Mouse (Mus musculus) neural tube, embryonic 11.5 days (tissue): ENCODE results near the gene Ly6c1. TPM values are rescaled to one million over a fixed set of nuclear protein-coding genes. Genes with fewer than 3 reads are reported as not detected.
"Not testable (repeated sequence)": the region's sequence is repeated elsewhere in the genome, so short reads cannot be mapped to it uniquely, and the experiment has no call there.

Experiments
- ATAC-seq: fragments of 200-750 bp; cut with Nextera tagmentation; 2 replicates; pipeline ENCODE4 v1.8.0; 2017; ENCODE audit warnings: moderate number of reproducible peaks, mild to moderate bottlenecking, moderate TSS enrichment, moderate library complexity; ENCODE audit not compliant: insufficient read depth, low FRiP score, low TSS enrichment
- DNase-seq: peaks from one replicate; pipeline ENCODE4 v3.0.0-alpha.2; 2015; ENCODE audit warnings: low spot score
- H3K27ac ChIP-seq: fragments of 300-500 bp; sonication (generic); 2 replicates; pipeline ENCODE4 v1.5.1; 2014; ENCODE audit warnings: low read depth, mild to moderate bottlenecking, low read length
- H3K27me3 ChIP-seq: fragments of 300-500 bp; sonication (generic); 2 replicates; pipeline ENCODE4 v1.6.1; 2014; ENCODE audit warnings: mild to moderate bottlenecking, low read length, mixed read lengths; ENCODE audit not compliant: control insufficient read depth, insufficient read depth
- H3K36me3 ChIP-seq: fragments of 300-500 bp; sonication (generic); 2 replicates; pipeline ENCODE4 v1.6.1; 2014; ENCODE audit warnings: mild to moderate bottlenecking, low read length, moderate library complexity, mixed read lengths; ENCODE audit not compliant: control insufficient read depth, insufficient read depth
- H3K4me1 ChIP-seq: fragments of 300-500 bp; sonication (generic); 2 replicates; pipeline ENCODE4 v1.6.1; 2014; ENCODE audit warnings: low read length, mixed read lengths; ENCODE audit not compliant: control insufficient read depth, insufficient read depth
- H3K4me2 ChIP-seq: fragments of 300-500 bp; sonication (generic); 2 replicates; pipeline ENCODE4 v1.6.1; 2014; ENCODE audit warnings: low read depth, mild to moderate bottlenecking, moderate library complexity
- H3K4me3 ChIP-seq: fragments of 300-500 bp; sonication (generic); 2 replicates; pipeline ENCODE4 v1.5.1; 2014; ENCODE audit warnings: low read depth, low read length
- H3K9ac ChIP-seq: fragments of 300-500 bp; sonication (generic); 2 replicates; pipeline ENCODE4 v1.6.1; 2014; ENCODE audit warnings: mild to moderate bottlenecking, low read length
- H3K9me3 ChIP-seq: fragments of 300-500 bp; sonication (generic); 2 replicates; pipeline ENCODE4 v1.6.1; 2016; ENCODE audit warnings: low read length; ENCODE audit not compliant: control insufficient read depth
- whole genome bisulfite sequencing: fragments of 180-500 bp; shearing (Covaris S2); extraction: QIAGEN DNeasy Blood & Tissue Kit; methylation state at CpG from one replicate; pipeline ENCODE4 v1.1.7; 2014; 5-methylcytosine and 5-hydroxymethylcytosine counted together
- polyA plus RNA-seq: library from polyadenylated mRNA; unstranded; fragments of >200 nt; fragmentation: Nextera tagmentation; extraction: Ambion mirVana; gene quantifications from 2 replicates; pipeline ENCODE4 v1.2.1, GENCODE M21; 2014

Gene Ly6c1
- 1.1 and 1.3 TPM in 2 replicates for polyA plus RNA-seq

GRCm38 (mm10) chr15:75048642-75049261 is at the start of gene Ly6c1:
TSS of gene Ly6c1 (minus strand) at chr15:75048830.
- 64% methylated on average over 1 of the region's 1 CpGs for WGBS

DNA sequence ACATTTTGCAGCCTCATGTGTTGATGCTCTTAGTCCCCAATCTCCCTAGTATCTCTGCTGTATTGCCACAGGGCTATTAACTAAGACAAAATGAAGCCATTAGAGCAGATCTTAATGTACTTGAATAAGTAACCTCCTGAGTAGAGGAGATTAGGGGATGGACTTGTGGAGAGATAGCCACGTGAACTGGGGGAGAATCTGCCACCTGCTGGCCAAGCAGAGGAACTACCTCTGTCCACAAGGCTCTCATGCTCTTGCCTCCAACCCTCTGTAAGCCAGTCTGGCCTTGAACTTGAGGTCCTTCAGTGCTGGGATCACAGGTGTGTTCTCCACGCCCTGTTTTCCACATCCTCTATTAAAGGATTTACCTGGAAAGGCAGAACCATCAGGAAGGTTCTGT is 39.4 kb upstream of the Ly6c1 start:
- not testable (repeated sequence) for H3K9ac ChIP-seq, H3K36me3 ChIP-seq, H3K9me3 ChIP-seq, DNase-seq, H3K4me2 ChIP-seq, H3K27me3 ChIP-seq, H3K4me3 ChIP-seq, H3K27ac ChIP-seq, H3K4me1 ChIP-seq, ATAC-seq
- 21% methylated on average over 2 of the region's 2 CpGs for WGBS

More at GRCm38 (mm10) chr15:75048642-75049261, at the start of gene Ly6c1:
- DNase-seq, H3K4me3 ChIP-seq, H3K9ac ChIP-seq, H3K36me3 ChIP-seq, H3K4me2 ChIP-seq, ATAC-seq, H3K27ac ChIP-seq, H3K27me3 ChIP-seq, H3K9me3 ChIP-seq, H3K4me1 ChIP-seq: not testable (repeated sequence)

GRCm38 (mm10) chr15:75069965-75070364 is 21.3 kb upstream of the Ly6c1 start:
- H3K27ac ChIP-seq = no peak overlapping the region
- H3K4me3 ChIP-seq = no peak overlapping the region
- H3K9me3 ChIP-seq = no peaks in the 10 kb centered on the region
- ATAC-seq (no peak), DNase-seq (no peak)
- H3K4me1 ChIP-seq = no peaks in the 10 kb centered on the region
- 94% methylated on average over 4 of the region's 4 CpGs for WGBS
- no peak overlapping the region for H3K9ac ChIP-seq
- no peak overlapping the region for H3K4me2 ChIP-seq
- no peaks in the 10 kb centered on the region for H3K27me3 ChIP-seq
- no peaks in the 10 kb centered on the region for H3K36me3 ChIP-seq

DNA sequence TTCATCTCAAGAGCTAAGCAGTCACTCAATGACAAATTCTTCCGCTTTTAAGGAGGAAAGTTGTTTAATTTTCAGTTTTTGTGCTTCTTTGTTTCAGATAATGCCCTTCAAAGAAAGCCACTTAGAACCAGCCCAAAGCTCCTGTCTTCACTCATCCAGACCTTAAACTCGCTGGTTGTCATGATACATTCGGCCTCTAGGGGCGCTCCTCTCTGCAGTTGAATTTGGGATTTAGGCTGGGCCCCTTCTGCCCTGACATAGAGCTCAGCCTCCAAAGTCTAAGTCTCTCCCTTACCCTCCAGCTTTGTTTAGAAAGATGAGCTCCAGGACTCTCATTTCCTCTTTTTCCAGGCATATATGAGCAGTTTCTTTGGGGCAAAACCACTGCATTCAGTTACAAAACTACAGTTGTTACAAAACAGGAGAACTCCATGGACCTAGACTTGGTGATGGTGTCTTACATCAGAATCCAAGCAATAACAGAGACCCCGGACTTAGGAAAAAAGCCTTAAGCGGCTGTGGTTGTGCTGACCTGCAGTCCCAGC is 13.5 kb upstream of the Ly6c1 start:
- peak; percentile 52 for DNase-seq
- not testable (repeated sequence) for H3K27me3 ChIP-seq, ATAC-seq, H3K4me3 ChIP-seq, H3K4me2 ChIP-seq, H3K4me1 ChIP-seq, H3K9ac ChIP-seq, H3K9me3 ChIP-seq, H3K27ac ChIP-seq, H3K36me3 ChIP-seq
- WGBS = 36% methylated on average over 6 of the region's 6 CpGs

DNA sequence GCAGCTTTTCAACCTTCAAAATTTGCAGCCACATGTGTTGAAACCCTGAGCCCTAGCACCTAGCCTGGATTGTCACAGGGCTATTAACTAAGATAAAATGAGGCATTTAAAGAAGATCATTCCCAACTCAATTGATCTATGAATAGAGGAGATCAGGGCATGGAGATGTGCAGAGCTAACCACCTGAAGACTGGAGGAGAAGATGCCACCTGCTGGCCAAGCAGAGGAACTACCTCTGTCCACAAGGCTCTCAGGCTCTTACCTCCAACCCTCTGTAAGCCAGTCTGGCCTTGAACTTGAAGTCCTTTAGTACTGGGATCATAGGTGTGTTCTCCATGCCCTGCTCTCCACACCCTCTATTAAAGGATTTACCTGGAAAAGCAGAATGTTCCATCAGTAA is 11.9 kb upstream of the Ly6c1 start:
- peak; percentile 35 for DNase-seq
- no peak overlapping the region for H3K27ac ChIP-seq
- H3K9ac ChIP-seq = no peak overlapping the region
- H3K27me3 ChIP-seq = no peaks in the 10 kb centered on the region
- no peak for ATAC-seq
- no peaks in the 10 kb centered on the region for H3K4me1 ChIP-seq
- no peak overlapping the region for H3K4me2 ChIP-seq
- no peaks in the 10 kb centered on the region for H3K9me3 ChIP-seq
- no peak overlapping the region for H3K4me3 ChIP-seq
- no peaks in the 10 kb centered on the region for H3K36me3 ChIP-seq

GRCm38 (mm10) chr15:75055985-75056384 is 7.4 kb upstream of the Ly6c1 start:
- H3K27ac ChIP-seq = no peak overlapping the region
- no peak overlapping the region for H3K4me2 ChIP-seq
- H3K9ac ChIP-seq = no peak overlapping the region
- H3K9me3 ChIP-seq = no peaks in the 10 kb centered on the region
- H3K36me3 ChIP-seq = no peaks in the 10 kb centered on the region
- no peak overlapping the region for H3K4me3 ChIP-seq
- H3K27me3 ChIP-seq = no peaks in the 10 kb centered on the region
- no peaks in the 10 kb centered on the region for H3K4me1 ChIP-seq
- WGBS = 83% methylated on average over 2 of the region's 2 CpGs
- DNase-seq (no peak), ATAC-seq (no peak)

- H3K27ac ChIP-seq, ATAC-seq, H3K4me2 ChIP-seq, H3K4me3 ChIP-seq, H3K27me3 ChIP-seq, H3K9me3 ChIP-seq, DNase-seq, H3K4me1 ChIP-seq, H3K9ac ChIP-seq, H3K36me3 ChIP-seq: not testable (repeated sequence)
- 58% methylated on average over 3 of the region's 3 CpGs for WGBS
Measured at GRCm38 (mm10) chr15:75055425-75055824, 6.8 kb upstream of the Ly6c1 start.

DNA sequence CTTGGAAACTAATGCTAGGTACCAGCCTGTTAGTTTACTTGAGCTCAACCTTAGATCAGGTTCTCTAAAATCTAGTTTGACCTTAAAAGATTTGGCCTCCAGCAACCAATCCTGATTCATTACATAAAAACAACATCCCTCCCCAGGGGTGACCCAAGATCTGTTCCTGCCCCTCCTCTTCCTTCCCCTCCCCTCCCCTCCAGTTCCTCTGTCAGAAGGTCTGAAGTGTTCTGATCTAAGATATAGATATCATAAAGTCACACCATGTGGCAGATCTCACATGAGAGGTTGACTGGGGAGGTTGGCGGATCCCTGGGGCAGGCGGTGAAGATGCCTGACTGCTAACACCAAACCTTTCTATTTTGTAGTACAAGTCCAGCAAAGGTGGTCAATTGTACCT is 3.8 kb upstream of the Ly6c1 start:
- H3K4me1 ChIP-seq, H3K4me3 ChIP-seq, H3K27me3 ChIP-seq, H3K36me3 ChIP-seq, H3K27ac ChIP-seq, ATAC-seq, H3K9ac ChIP-seq, H3K9me3 ChIP-seq, DNase-seq, H3K4me2 ChIP-seq: not testable (repeated sequence)
- 97% methylated on average over 2 of the region's 2 CpGs for WGBS

DNA sequence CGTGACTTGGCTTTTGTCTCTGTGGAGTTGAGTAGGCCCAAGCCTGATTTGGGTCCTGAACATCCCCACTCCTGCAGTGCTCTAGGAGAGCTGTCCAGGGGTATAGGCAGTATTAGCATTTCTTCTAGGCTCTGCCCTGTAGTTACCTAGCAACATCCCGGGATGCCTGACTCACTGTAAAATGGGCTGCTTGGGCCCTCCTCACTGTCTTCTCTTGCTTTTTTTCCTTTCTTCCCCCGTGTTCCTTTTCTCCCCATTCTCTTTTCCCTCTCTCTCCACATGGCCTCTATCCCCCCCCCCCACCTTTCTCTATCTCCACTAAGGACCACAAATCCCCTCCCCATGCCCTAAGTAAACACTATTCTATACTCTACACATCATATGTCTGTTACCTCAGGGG is 2.5 kb upstream of the Ly6c1 start:
- H3K9ac ChIP-seq, ATAC-seq, H3K4me2 ChIP-seq, H3K27me3 ChIP-seq, H3K27ac ChIP-seq, DNase-seq, H3K36me3 ChIP-seq, H3K4me3 ChIP-seq, H3K4me1 ChIP-seq, H3K9me3 ChIP-seq: not testable (repeated sequence)
- 50% methylated on average over 2 of the region's 3 CpGs for WGBS
